Mouse (Mus musculus): ENCODE results near the gene Rhod. TPM values are rescaled to one million over a fixed set of nuclear protein-coding genes. Genes with fewer than 3 reads are reported as not detected.

Gene Rhod
- total and polyA plus RNA-seq, 3 experiments = 0.06 TPM; not detected in 2

DNA sequence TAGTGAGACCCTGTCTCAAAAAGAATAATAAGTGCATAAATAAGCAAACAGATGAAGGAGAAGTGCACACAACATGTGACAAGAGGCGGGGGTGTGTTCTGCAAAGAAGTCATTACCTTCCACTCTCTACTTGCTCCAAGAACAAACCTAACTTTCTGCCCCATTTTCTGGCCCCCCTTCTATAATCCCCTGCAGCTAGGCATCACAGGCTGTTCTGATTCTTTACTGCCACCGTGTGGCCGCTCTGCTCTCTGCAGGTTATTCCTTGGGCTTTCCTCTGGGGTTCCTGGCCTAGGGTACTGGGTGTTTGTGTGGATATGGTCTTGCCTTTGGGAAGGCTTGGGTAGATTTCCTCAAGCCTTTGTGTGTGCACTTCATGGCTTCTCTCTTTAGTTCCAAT is 3.2 kb upstream of the Rhod start:
- Histone ChIP-seq H3K9me3 (replicated peaks; ENCODE audit: insufficient read depth, low read length) (no peaks in the 10 kb centered on the region), H3K4me1 (ENCODE audit: control insufficient read depth in 1 of 2, insufficient read depth in 2 of 2, low read length in 2 of 2) (peaks cover 0 to 15% of the 10 kb centered on the region in 2 experiments; a peak in 2 of 4 replicates), H3K27ac (ENCODE audit: control insufficient read depth, low read depth, low read length) (no peak overlapping the region), H3K4me3 (ENCODE audit: control insufficient read depth in 1 of 2, insufficient read depth in 1 of 2, low read depth in 2 of 2, low read length in 2 of 2) (peak overlapping the region in 1 of 2 experiments; percentile 43; a peak in 2 of 4 replicates), H3K79me2 (ENCODE audit: control insufficient read depth, insufficient read depth, low read length, poor library complexity) (no peaks in the 10 kb centered on the region), H3K9ac (ENCODE audit: control insufficient read depth, low read depth, low read length, poor library complexity, severe bottlenecking) (no peak overlapping the region; the same call in 1 of the 2 replicates), H3K36me3 (ENCODE audit: control insufficient read depth in 1 of 2, insufficient read depth in 2 of 2, low read length in 2 of 2) (no peaks in the 10 kb centered on the region; a peak in 1 of 4 replicates), H3K27me3 (ENCODE audit: control insufficient read depth in 1 of 2, insufficient read depth in 2 of 2, low read length in 2 of 2) (peaks cover 5 to 8% of the 10 kb centered on the region in 2 experiments; a peak in 3 of 4 replicates)
- DNase-seq (ENCODE audit: low read depth, low spot score) = peak; percentile 73
- TF ChIP-seq MXI1 (IDR thresholded peaks at IDR 0.05; ENCODE audit: low read depth, low read length) (no peak), NRF1 (IDR thresholded peaks at IDR 0.05; ENCODE audit: insufficient read depth, low read depth, low read length, poor library complexity, severe bottlenecking) (0 out of 2 replicates have a peak, but pooled peaks have one; percentile 5), BHLHE40 (IDR thresholded peaks at IDR 0.05; ENCODE audit: borderline replicate concordance, low read depth, low read length) (no peak), E2F4 (IDR thresholded peaks at IDR 0.05; ENCODE audit: borderline replicate concordance, low read depth, low read length) (no peak), SIN3A (IDR thresholded peaks at IDR 0.05; ENCODE audit: low read length) (0 out of 2 replicates have a peak, but pooled peaks have one; percentile 35), USF1 (IDR thresholded peaks at IDR 0.05; ENCODE audit: low read depth, low read length) (0 out of 2 replicates have a peak, but pooled peaks have one; percentile 2), CTCF (IDR thresholded peaks at IDR 0.05 in 2 of 3, conservative IDR thresholded peaks at IDR 0.05 in 1 of 3; ENCODE audit: control insufficient read depth in 1 of 3, insufficient read depth in 1 of 3, low read depth in 2 of 3, low read length in 3 of 3, poor library complexity in 1 of 3, severe bottlenecking in 1 of 3) (peak; percentile 73 to 92 (median 90)), SMC3 (IDR thresholded peaks at IDR 0.05; ENCODE audit: low read depth, low read length) (peak; percentile 81), RAD21 (IDR thresholded peaks at IDR 0.05; ENCODE audit: low read depth, low read length) (peak; percentile 80), MAZ (IDR thresholded peaks at IDR 0.05; ENCODE audit: low read depth, low read length) (peak; percentile 53; the same call in 1 of the 2 replicates), ZC3H11A (IDR thresholded peaks at IDR 0.05; ENCODE audit: low read depth, low read length) (peak; percentile 60)

DNA sequence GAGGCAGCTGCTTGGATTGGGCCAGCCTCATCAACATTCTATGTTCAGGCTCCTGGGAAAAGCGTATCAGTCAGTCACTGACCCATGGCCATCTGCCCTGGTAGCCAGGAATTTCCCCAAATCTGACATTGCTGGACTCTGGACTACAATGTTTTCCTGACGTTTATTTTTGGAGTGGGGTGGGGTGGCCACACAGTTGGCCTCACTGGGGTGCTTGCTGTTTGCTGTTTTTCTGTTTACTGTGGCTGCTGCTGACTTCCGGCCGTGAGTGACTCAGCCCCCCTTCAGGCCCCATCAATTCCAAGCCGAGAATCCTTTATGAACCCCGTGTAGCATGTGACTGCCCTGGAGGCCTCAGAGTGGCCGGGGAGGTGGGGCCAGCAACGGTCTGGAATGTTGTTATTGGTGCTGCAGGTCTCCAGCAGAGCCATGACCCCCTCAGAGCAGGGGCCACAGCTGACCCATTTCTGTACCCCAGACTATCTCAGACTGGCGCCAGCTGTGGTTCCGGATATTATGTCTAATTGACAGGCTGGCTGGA is 2.5 kb upstream of the Rhod start:
- peak overlapping the region; percentile 41 to 43 for H3K4me3 ChIP-seq (ENCODE audit: control insufficient read depth in 1 of 2, insufficient read depth in 1 of 2, low read depth in 2 of 2, low read length in 2 of 2)
- H3K27ac ChIP-seq (ENCODE audit: control insufficient read depth, low read depth, low read length) = peak overlapping the region; percentile 26
- H3K4me1 ChIP-seq (ENCODE audit: control insufficient read depth in 1 of 2, insufficient read depth in 2 of 2, low read length in 2 of 2) = peaks cover 0 to 15% of the 10 kb centered on the region in 2 experiments; a peak in 2 of 4 replicates
- H3K27me3 ChIP-seq (ENCODE audit: control insufficient read depth in 1 of 2, insufficient read depth in 2 of 2, low read length in 2 of 2) = peaks cover 5 to 8% of the 10 kb centered on the region in 2 experiments; a peak in 3 of 4 replicates
- 0 out of 2 replicates have a peak, but pooled peaks have one; percentile 22 for TF ChIP-seq MAX (IDR thresholded peaks at IDR 0.05; ENCODE audit: low read length)
- no peak for TF ChIP-seq SIN3A (IDR thresholded peaks at IDR 0.05; ENCODE audit: low read length)
- no peak for TF ChIP-seq NELFE (IDR thresholded peaks at IDR 0.05; ENCODE audit: low read depth, low read length)
- TF ChIP-seq TBP (IDR thresholded peaks at IDR 0.05; ENCODE audit: low read depth, low read length) = no peak
- no peak for TF ChIP-seq CHD1 (IDR thresholded peaks at IDR 0.05; ENCODE audit: low read depth, low read length)
- TF ChIP-seq MXI1 (IDR thresholded peaks at IDR 0.05; ENCODE audit: low read depth, low read length) = no peak
- H3K79me2 ChIP-seq (ENCODE audit: control insufficient read depth, insufficient read depth, low read length, poor library complexity) = no peaks in the 10 kb centered on the region
- H3K9me3 ChIP-seq (replicated peaks; ENCODE audit: insufficient read depth, low read length) = no peaks in the 10 kb centered on the region
- H3K36me3 ChIP-seq (ENCODE audit: control insufficient read depth in 1 of 2, insufficient read depth in 2 of 2, low read length in 2 of 2) = no peaks in the 10 kb centered on the region; a peak in 1 of 4 replicates
- peak overlapping the region; percentile 46 for H3K9ac ChIP-seq (ENCODE audit: control insufficient read depth, low read depth, low read length, poor library complexity, severe bottlenecking)
- peak; percentile 54 for DNase-seq (ENCODE audit: low read depth, low spot score)

Measured in MEL (cell line).